Mouse (Mus musculus) liver, embryonic 15.5 days (tissue): Measurements from ENCODE around the gene Ptgir. TPM values are rescaled to one million over a fixed set of nuclear protein-coding genes. Genes with fewer than 3 reads are reported as not detected.
"Not testable (repeated sequence)": the region's sequence is repeated elsewhere in the genome, so short reads cannot be mapped to it uniquely, and the experiment has no call there.

Experiments used
- ATAC-seq: fragments of 200-750 bp; cut with Nextera tagmentation; 2 replicates; pipeline ENCODE4 v1.8.0; 2017; ENCODE audit warnings: moderate number of reproducible peaks, mild to moderate bottlenecking, moderate library complexity; ENCODE audit not compliant: insufficient read depth
- H3K27ac ChIP-seq: fragments of 300-500 bp; sonication (generic); replicated peaks from 2 replicates; pipeline ENCODE4 v1.5.1; 2015; ENCODE audit warnings: mild to moderate bottlenecking, inconsistent platforms
- H3K27me3 ChIP-seq: fragments of 300-500 bp; sonication (generic); 2 replicates; pipeline ENCODE4 v1.6.1; 2015; ENCODE audit warnings: mild to moderate bottlenecking, inconsistent platforms
- H3K36me3 ChIP-seq: fragments of 300-500 bp; sonication (generic); replicated peaks from 2 replicates; pipeline ENCODE4 v1.6.1; 2015; ENCODE audit warnings: moderate library complexity, mild to moderate bottlenecking, inconsistent platforms
- H3K4me1 ChIP-seq: fragments of 300-500 bp; sonication (generic); replicated peaks from 2 replicates; pipeline ENCODE4 v1.6.1; 2015; ENCODE audit warnings: inconsistent platforms
- H3K4me2 ChIP-seq: fragments of 300-500 bp; sonication (generic); 2 replicates; pipeline ENCODE4 v1.6.1; 2015; ENCODE audit warnings: moderate library complexity, mild to moderate bottlenecking, inconsistent platforms
- H3K4me3 ChIP-seq: fragments of 300-500 bp; sonication (generic); replicated peaks from 2 replicates; pipeline ENCODE4 v1.5.1; 2015; ENCODE audit warnings: mild to moderate bottlenecking, inconsistent platforms
- H3K9ac ChIP-seq: fragments of 300-500 bp; sonication (generic); 2 replicates; pipeline ENCODE4 v1.6.1; 2015; ENCODE audit warnings: moderate library complexity, mild to moderate bottlenecking, inconsistent platforms
- H3K9me3 ChIP-seq: fragments of 300-500 bp; sonication (generic); replicated peaks from 2 replicates; pipeline ENCODE4 v1.6.1; 2016; ENCODE audit warnings: inconsistent platforms
- WGBS: fragments of 180-500 bp; shearing (Covaris S2); methylation state at CpG from one replicate; pipeline ENCODE4 v1.1.7; 2015; ENCODE audit warnings: mixed read lengths; ENCODE audit not compliant: insufficient replicate concordance; 5-methylcytosine and 5-hydroxymethylcytosine counted together
- polyA plus RNA-seq: library from polyadenylated mRNA; unstranded; fragments of >200 nt; fragmentation: Nextera tagmentation; extraction: Ambion mirVana; gene quantifications from 2 replicates; pipeline ENCODE4 v1.2.1, GENCODE M21; 2015

Ptgir gene
- polyA plus RNA-seq, 1 experiment from 2014 or later = 1.2 TPM

GRCm38 (mm10) chr7:16944808-16945315, 38.6 kb downstream of the Ptgir start:
- WGBS = 4% methylated on average over 22 of the region's 22 CpGs
- peaks cover 98% of the 10 kb centered on the region for H3K27me3 ChIP-seq
- peak overlapping the region; percentile 63 for H3K4me2 ChIP-seq
- no peaks in the 10 kb centered on the region for H3K36me3 ChIP-seq
- no peaks in the 10 kb centered on the region for H3K9me3 ChIP-seq
- peak overlapping the region; percentile 45 for H3K4me3 ChIP-seq
- H3K9ac ChIP-seq = no peak overlapping the region
- H3K27ac ChIP-seq = no peak overlapping the region
- H3K4me1 ChIP-seq = peaks cover 17% of the 10 kb centered on the region
- no peak for ATAC-seq

DNA sequence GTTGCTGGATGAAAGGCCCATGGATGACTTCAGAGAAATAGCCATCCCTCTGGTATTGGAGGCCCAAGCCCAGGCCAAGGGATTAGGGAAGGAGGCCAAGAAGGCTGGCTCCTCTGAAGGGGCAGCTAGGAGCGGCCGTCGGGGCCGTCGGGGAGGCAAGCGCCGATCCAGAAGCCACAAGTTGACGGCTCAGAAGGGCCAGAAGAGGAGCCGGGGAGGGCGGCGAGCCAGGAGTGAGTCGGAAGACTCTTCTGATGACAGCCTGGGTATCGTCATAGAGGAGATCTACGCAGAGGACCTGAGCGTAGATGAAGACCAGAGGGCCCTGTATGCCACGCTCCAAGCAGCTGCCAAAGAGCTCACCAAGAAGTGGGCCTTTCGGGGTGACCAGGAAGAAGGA, 39.1 kb downstream of the Ptgir start:
- ATAC-seq = no peak
- Histone ChIP-seq H3K4me2 (no peak overlapping the region), H3K36me3 (no peaks in the 10 kb centered on the region), H3K9ac (no peak overlapping the region), H3K4me3 (no peak overlapping the region), H3K27ac (no peak overlapping the region), H3K4me1 (peaks cover 17% of the 10 kb centered on the region), H3K27me3 (peaks cover 98% of the 10 kb centered on the region), H3K9me3 (no peaks in the 10 kb centered on the region)
- WGBS = 15% methylated on average over 17 of the region's 17 CpGs

DNA sequence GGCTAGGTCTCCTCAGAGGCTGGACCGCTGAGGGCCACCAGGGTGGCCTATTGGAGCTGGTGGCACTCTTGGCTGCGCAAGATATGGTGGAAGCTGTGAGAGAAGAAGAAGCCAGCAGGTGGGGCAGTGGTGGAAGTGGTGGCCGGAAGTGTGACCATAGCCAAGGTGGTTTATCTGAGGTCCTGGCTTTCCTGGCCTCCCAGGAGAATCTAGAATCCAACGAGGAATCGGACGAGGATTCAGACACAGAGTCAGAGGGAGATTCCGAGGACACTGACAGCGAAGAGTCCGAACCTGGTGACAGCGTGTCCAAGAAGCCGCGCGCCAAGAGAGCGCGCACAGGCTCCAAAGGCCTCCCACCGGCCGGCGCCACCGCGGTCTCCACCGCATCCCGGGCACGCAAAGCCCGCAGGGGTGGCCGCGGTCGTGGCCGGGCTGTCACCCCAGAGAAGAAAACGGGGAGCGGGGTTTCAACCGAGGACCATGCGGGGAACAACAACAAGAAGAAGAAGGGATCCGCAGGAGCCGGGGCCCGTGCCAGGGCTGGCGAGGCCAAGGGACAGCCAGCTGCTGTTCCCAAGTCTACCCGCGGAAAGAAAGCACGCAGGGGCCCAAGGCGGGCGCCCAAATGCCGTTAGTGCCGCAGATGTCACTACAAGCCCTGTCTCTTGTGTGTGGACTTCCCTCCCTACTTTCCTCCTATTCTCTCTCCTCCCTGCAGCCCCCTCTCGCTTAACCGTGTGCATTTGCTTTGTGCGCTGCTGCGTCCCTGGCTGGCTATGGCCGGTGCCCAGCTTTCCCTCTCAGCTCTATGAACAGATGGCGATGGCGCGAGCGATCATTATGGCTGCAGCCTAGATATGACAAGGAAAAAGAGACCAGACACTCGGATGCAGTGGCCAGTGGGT, 40.4 kb downstream of the Ptgir start:
- Histone ChIP-seq H3K4me1 (peaks cover 17% of the 10 kb centered on the region), H3K4me3 (0 out of 2 replicates have a peak overlapping the region, but pooled peaks have one; percentile 9), H3K4me2 (peak overlapping the region; percentile 33; the same call in 1 of the 2 replicates), H3K36me3 (no peaks in the 10 kb centered on the region), H3K9ac (no peak overlapping the region), H3K27me3 (peaks cover 88% of the 10 kb centered on the region), H3K27ac (no peak overlapping the region), H3K9me3 (no peaks in the 10 kb centered on the region)
- no peak for ATAC-seq
- WGBS = 4% methylated on average over 53 of the region's 53 CpGs

DNA sequence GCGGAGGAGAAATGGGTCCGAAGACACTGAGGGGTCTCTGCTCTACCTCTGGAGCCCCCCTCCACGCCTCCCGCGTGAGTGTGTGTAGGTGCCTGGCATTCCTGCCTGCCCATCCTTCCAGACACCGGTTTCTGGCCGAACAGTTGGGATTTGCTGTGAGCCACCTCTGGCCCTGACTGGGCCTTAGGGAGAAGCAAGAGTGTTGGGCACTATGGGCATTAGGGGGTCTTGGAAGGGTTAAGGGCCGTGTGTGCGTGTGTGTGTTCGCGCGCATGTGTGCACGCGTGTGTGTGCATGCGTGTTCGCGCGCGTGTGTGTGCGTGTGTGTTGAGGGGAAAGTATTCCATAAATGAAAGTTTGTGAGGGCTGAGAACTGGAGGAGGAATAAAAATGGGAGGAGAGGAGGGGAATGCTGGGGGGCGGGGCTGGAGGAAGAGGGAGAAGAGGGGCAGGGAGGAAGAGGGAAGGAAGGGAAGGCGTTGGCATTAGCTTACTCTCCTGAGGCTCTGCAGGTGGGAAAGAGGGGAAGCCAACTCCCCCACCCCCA, 41.1 kb downstream of the Ptgir start:
- Histone ChIP-seq H3K36me3 (no peaks in the 10 kb centered on the region), H3K27me3 (peaks cover 81% of the 10 kb centered on the region), H3K4me3 (no peak overlapping the region), H3K27ac (no peak overlapping the region), H3K4me2 (no peak overlapping the region), H3K4me1 (peaks cover 17% of the 10 kb centered on the region), H3K9ac (no peak overlapping the region), H3K9me3 (no peaks in the 10 kb centered on the region)
- WGBS = 14% methylated on average over 22 of the region's 22 CpGs
- ATAC-seq = no peak

DNA sequence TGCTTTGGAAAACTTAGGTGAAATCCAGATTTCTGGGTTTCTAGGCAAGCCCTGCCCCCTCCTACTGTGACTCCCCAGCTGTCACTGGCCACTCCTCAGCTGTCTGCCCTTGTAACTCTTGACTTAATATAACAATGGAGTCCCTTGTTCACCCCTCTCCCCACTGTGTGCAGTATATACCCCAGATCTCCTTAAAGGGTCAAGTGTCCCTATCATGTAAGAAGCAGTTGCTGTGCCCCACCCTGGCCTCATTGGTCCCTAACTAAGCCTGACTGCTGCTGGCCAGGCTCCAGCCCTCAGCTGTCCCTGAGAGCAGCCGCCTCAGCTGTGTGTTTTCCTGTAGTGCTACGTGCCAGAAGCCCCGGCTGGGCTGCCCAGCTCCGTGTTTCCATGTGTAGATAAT, 41.7 kb downstream of the Ptgir start:
- Histone ChIP-seq H3K4me2 (no peak overlapping the region), H3K36me3 (no peaks in the 10 kb centered on the region), H3K27me3 (peaks cover 77% of the 10 kb centered on the region), H3K9ac (no peak overlapping the region), H3K27ac (no peak overlapping the region), H3K9me3 (no peaks in the 10 kb centered on the region), H3K4me1 (peaks cover 17% of the 10 kb centered on the region), H3K4me3 (no peak overlapping the region)
- 14% methylated on average over 4 of the region's 4 CpGs for WGBS
- no peak for ATAC-seq

DNA sequence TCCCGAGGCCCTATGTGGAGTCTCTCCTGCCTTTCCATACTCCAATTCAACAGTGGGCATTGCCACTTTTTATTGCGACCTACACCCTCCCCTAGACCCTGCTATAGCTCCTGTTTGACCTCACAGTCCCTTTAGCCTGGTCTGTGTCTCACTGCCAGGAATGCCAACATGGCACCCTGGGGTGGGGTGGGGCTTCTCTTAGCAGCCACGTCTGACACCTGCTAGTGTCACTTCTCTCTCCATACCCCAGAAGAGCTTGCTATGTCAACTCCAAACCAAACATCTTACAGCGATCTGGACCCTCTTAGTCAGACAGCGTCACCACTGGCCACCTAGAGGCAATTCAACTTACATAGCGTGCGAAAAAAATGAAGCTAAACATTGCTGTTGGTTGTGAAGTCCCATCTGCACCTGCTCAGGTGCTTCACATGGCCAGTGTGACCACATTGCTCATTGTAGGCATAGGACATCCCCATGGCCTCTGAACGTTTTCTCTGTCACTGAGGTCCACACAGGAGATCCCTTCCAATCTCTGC, 42.7 kb downstream of the Ptgir start:
- no peak overlapping the region for H3K4me2 ChIP-seq
- WGBS = 49% methylated on average over 8 of the region's 8 CpGs
- no peak overlapping the region for H3K9ac ChIP-seq
- no peak for ATAC-seq
- peaks cover 67% of the 10 kb centered on the region for H3K27me3 ChIP-seq
- H3K27ac ChIP-seq = no peak overlapping the region
- no peaks in the 10 kb centered on the region for H3K9me3 ChIP-seq
- no peaks in the 10 kb centered on the region for H3K36me3 ChIP-seq
- peaks cover 17% of the 10 kb centered on the region for H3K4me1 ChIP-seq
- no peak overlapping the region for H3K4me3 ChIP-seq

DNA sequence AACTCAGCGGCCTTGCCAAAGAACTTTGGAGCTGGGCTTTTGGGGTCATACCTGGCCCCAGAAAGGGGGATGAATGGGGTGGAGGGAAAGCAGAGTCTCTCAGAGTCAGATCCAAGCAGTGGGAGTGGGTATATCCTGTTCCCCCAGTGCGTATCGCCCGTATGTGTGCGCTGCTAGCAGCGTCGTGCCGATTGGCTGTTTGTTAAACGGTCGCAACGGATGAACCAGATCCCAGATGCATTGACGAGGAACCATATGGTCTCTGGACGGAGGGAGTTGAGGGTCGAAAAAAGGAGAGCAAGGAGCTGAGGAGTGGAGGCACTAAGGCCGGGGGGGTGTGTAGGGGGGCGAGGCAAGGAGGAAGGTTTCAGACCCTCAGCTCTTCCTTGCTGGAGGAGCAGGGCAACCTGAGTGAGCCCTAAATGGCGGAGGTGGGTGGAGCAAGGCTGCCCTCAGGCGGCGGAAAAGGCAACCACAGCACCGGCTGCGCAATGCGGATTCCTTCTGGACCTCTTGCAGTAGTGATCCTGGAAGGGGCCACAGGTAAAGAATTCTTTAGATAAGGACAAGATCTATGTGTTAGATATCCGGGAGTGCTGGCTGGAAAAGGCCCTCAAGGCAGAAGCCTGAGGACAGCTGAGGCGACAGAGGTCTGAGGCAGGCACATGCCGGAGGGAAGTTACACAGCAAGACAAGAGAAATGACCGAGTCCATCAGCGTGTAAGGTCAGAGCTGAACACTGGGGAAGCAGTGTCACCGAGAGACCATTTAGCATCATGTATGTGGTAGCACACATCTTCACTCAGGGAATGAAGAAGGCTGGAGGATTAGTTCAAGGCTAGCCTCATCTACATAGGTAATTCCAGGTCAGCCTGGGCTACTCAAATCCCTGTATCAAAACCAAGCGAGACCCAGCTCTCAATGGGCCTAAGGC, 43.9 kb downstream of the Ptgir start:
- peaks cover 11% of the 10 kb centered on the region for H3K4me1 ChIP-seq
- peaks cover 55% of the 10 kb centered on the region for H3K27me3 ChIP-seq
- H3K27ac ChIP-seq = no peak overlapping the region
- no peaks in the 10 kb centered on the region for H3K36me3 ChIP-seq
- H3K9me3 ChIP-seq = no peaks in the 10 kb centered on the region
- 9% methylated on average over 29 of the region's 29 CpGs for WGBS
- no peak for ATAC-seq
- no peak overlapping the region for H3K9ac ChIP-seq
- peak overlapping the region; percentile 20; the same call in 1 of the 2 replicates for H3K4me3 ChIP-seq
- H3K4me2 ChIP-seq = peak overlapping the region; percentile 63

DNA sequence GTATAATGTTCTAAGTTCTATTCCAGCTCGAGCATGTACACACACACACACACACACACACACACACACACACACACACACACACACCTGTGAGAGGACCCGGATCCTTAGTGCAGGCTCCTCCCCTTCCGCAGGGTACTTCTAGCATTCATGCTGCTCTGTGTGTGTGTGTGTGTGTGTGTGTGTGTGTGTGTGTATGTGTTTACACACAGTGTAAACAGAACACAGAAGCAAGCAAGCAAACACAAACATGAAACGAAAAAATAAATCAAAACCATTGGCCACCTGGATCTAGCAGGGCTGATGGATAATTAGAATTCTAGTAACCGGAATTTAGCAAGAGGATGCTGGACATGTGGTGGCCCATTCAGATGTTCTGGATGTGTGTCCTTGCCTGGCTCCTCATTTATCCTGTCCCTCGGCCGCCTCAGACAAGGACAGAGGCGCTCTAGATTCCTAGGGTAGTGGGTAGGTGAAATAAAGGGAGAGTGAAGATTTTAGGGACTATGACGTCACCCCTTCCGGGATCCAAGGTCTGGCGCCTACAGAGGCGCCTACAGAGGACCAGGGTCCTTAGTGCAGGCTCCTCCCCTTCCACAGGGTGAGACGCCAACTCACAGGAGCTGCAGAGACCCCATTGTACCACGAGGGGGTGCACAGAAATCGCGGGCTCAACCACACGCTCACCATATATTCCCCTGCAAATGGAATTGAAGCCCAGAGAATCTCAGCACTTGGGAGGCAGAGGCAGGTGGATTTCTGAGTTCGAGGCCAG, 44.8 kb downstream of the Ptgir start:
- Histone ChIP-seq H3K27me3 (peaks cover 46% of the 10 kb centered on the region), H3K4me3 (no peak overlapping the region), H3K27ac (no peak overlapping the region), H3K4me1 (peaks cover 11% of the 10 kb centered on the region), H3K4me2 (no peak overlapping the region), H3K36me3 (no peaks in the 10 kb centered on the region), H3K9ac (no peak overlapping the region), H3K9me3 (no peaks in the 10 kb centered on the region)
- 23% methylated on average over 18 of the region's 18 CpGs for WGBS
- ATAC-seq = peak; percentile 40; the same call in 1 of the 2 replicates

DNA sequence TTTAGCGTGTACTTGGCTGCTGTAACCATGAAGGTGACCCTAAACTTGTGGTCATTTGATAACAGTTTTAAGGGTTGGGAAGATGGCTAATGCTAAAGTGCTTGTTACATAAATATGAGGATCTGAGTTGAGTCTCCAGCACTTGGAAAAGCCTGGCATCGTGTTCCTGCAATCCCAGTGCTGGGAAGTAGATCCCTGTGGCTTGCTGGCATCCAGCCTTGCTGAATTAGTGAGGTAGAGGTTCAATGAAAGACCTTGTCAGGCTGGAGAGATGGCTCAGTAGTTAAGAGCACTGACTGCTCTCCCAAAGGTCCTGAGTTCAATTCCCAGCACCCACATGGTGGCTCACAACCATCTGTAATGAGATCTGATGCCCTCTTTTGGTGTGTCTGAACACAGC, 47.5 kb downstream of the Ptgir start:
- H3K27ac ChIP-seq, H3K9ac ChIP-seq, H3K9me3 ChIP-seq, H3K4me3 ChIP-seq, H3K4me1 ChIP-seq, H3K4me2 ChIP-seq, H3K36me3 ChIP-seq, ATAC-seq: not testable (repeated sequence)
- H3K27me3 ChIP-seq = peaks cover 19% of the 10 kb centered on the region
- 52% methylated on average over 2 of the region's 2 CpGs for WGBS

DNA sequence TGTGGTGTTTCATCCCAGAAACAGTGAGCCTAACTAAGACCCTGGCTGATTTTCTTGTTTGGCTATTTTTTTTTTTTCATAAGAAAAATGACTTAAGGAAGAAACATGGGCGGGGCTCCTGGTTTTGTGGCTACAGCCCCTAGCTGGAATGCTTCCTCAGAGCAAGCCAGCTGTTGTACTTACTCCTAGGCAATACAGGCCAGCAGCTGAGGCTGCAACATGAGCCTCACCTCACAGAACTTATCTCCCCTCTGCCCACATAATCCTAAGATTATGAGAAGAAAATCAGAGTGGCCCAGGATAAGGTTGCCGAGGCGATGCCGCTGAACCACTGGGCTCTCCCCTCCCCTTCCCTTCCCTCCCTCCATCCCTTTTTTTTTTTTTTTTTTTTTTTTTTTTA, 49.4 kb downstream of the Ptgir start:
- no peak overlapping the region for H3K4me3 ChIP-seq
- no peaks in the 10 kb centered on the region for H3K4me1 ChIP-seq
- no peak overlapping the region for H3K9ac ChIP-seq
- no peak overlapping the region for H3K4me2 ChIP-seq
- H3K27ac ChIP-seq = no peak overlapping the region
- H3K9me3 ChIP-seq = no peaks in the 10 kb centered on the region
- peaks cover 7% of the 10 kb centered on the region; the same call in 1 of the 2 replicates for H3K27me3 ChIP-seq
- H3K36me3 ChIP-seq = no peaks in the 10 kb centered on the region
- whole genome bisulfite sequencing = 38% methylated on average over 4 of the region's 4 CpGs
- ATAC-seq = no peak
